23 mouse cellular contexts compared by ENCODE assay signal in the genomic region with DNA sequence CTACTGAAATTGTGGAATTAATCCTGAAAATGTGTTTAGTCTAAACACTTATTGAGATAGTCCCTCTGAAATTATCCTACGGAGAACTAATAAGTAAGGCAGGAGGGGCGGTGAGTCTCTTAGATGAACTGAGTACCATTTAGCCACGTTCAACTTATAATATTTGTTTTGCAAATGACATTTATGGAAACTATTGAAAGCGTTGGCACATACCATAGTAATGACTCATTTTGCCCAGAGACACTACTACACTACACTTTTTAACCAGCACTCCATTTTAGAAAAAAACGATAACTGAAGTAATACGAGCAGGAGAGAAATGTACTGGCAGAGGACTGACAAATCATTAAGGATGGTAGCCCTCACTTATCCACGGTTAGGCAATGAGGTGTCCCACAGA.
"Had no signal": no experiment of that assay in that cellular context is flagged by ENCODE, and none has a peak within 500 bp of the region (broad histone marks: within the 10 kb centered on the region; RNA-seq: fewer than 3 reads in every experiment).

No protein-coding gene starts in this region.

- H3K9ac ChIP-seq: heart, embryonic 13.5 days; heart, embryonic 15.5 days; hindbrain, embryonic 13.5 days; hindbrain, embryonic 15.5 days; kidney, embryonic 15.5 days; limb, embryonic 13.5 days; limb, embryonic 15.5 days had no signal

- H3K4me1 ChIP-seq: limb, embryonic 15.5 days had no signal

- H3K27ac ChIP-seq: heart, adult 2 months; heart, embryonic 13.5 days; heart, embryonic 15.5 days; hindbrain, embryonic 13.5 days; hindbrain, embryonic 15.5 days; hindbrain, postnatal 0 days; kidney, embryonic 15.5 days; kidney, postnatal 0 days; limb, embryonic 13.5 days; limb, embryonic 15.5 days had no signal

- ATAC-seq: hindbrain, postnatal 0 days had no signal

- H3K36me3 ChIP-seq: heart, embryonic 15.5 days; hindbrain, embryonic 13.5 days; hindbrain, embryonic 15.5 days; limb, embryonic 13.5 days; limb, embryonic 15.5 days had no signal

- H3K9me3 ChIP-seq: heart, embryonic 13.5 days; heart, embryonic 15.5 days; hindbrain, embryonic 13.5 days; hindbrain, embryonic 15.5 days; kidney, embryonic 15.5 days; limb, embryonic 13.5 days; limb, embryonic 15.5 days had no signal

- H3K27me3 ChIP-seq: heart, embryonic 13.5 days; heart, embryonic 15.5 days; hindbrain, embryonic 15.5 days; kidney, embryonic 15.5 days; limb, embryonic 13.5 days; limb, embryonic 15.5 days had no signal

- H3K4me2 ChIP-seq: heart, embryonic 11.5 days; heart, embryonic 13.5 days; heart, embryonic 15.5 days; hindbrain, embryonic 13.5 days; hindbrain, embryonic 15.5 days; kidney, embryonic 15.5 days; limb, embryonic 13.5 days; limb, embryonic 15.5 days had no signal

- DNase-seq: gastrocnemius, postnatal 14 days; gastrocnemius, postnatal 36 days; heart, adult 2 months; heart, postnatal 14 days; heart, postnatal 36 days; kidney, adult 11 months; kidney, adult 2 months; kidney, adult 9 months; kidney, postnatal 14 days; kidney, postnatal 36 days; layer of hippocampus, adult 9-11 months; layer of hippocampus, postnatal 36 days; left cerebral cortex, postnatal 4 days had no signal

- H3K4me3 ChIP-seq: heart, adult 2 months; heart, embryonic 13.5 days; heart, embryonic 15.5 days; hindbrain, embryonic 13.5 days; hindbrain, embryonic 15.5 days; kidney, embryonic 15.5 days; limb, embryonic 13.5 days; limb, embryonic 15.5 days had no signal
